Mouse (Mus musculus) liver, postnatal 0 days (tissue): ENCODE results near the gene Vmn1r84. TPM values are rescaled to one million over a fixed set of nuclear protein-coding genes. Genes with fewer than 3 reads are reported as not detected.

Experiments
- ATAC-seq: fragments of 200-750 bp; cut with Nextera tagmentation; 2 replicates; pipeline ENCODE4 v1.8.0; 2017; ENCODE audit warnings: mild to moderate bottlenecking, moderate library complexity
- DNase-seq: peaks from one replicate; pipeline ENCODE4 v3.0.0-alpha.2; 2016
- H3K27ac ChIP-seq: fragments of 300-500 bp; sonication (generic); 2 replicates; pipeline ENCODE4 v1.5.1; 2014; ENCODE audit warnings: antibody characterized with exemption, moderate library complexity, mild to moderate bottlenecking, low read depth
- H3K27me3 ChIP-seq: fragments of 300-500 bp; sonication (generic); 2 replicates; pipeline ENCODE4 v1.6.1; 2014; ENCODE audit warnings: low read length, control low read depth, mixed read lengths; ENCODE audit not compliant: insufficient read depth
- H3K36me3 ChIP-seq: fragments of 300-500 bp; sonication (generic); replicated peaks from 2 replicates; pipeline ENCODE4 v1.6.1; 2014; ENCODE audit warnings: mild to moderate bottlenecking, control low read depth, low read length, moderate library complexity, mixed read lengths; ENCODE audit not compliant: insufficient read depth
- H3K4me1 ChIP-seq: fragments of 300-500 bp; sonication (generic); 2 replicates; pipeline ENCODE4 v1.6.1; 2014; ENCODE audit warnings: antibody characterized with exemption, mild to moderate bottlenecking, control low read depth; ENCODE audit not compliant: insufficient read depth
- H3K4me2 ChIP-seq: fragments of 300-500 bp; sonication (generic); 2 replicates; pipeline ENCODE4 v1.6.1; 2014; ENCODE audit warnings: low read depth, mild to moderate bottlenecking, low read length, moderate library complexity, mixed read lengths
- H3K4me3 ChIP-seq: fragments of 300-500 bp; sonication (generic); 2 replicates; pipeline ENCODE4 v1.5.1; 2014; ENCODE audit warnings: low read depth, low read length
- H3K9ac ChIP-seq: fragments of 300-500 bp; sonication (generic); replicated peaks from 2 replicates; pipeline ENCODE4 v1.6.1; 2014; ENCODE audit warnings: mild to moderate bottlenecking, moderate library complexity
- H3K9me3 ChIP-seq: fragments of 300-500 bp; sonication (generic); 2 replicates; pipeline ENCODE4 v1.6.1; 2016; ENCODE audit warnings: mild to moderate bottlenecking, control low read depth, low read length, mixed read lengths
- CTCF ChIP-seq: sonication (generic); IDR thresholded peaks from 2 replicates; pipeline ENCODE4 v1.5.1; 2016; ENCODE audit warnings: antibody characterized with exemption, low read depth
- EP300 ChIP-seq: IDR thresholded peaks from 2 replicates; pipeline ENCODE4 v1.6.1; 2016; ENCODE audit warnings: antibody characterized with exemption, low read depth, mild to moderate bottlenecking
- WGBS: fragments of 180-500 bp; shearing (Covaris S2); extraction: QIAGEN DNeasy Blood & Tissue Kit; methylation state at CpG from one replicate; pipeline ENCODE4 v1.1.7; 2014; ENCODE audit not compliant: insufficient replicate concordance; 5-methylcytosine and 5-hydroxymethylcytosine counted together
- microRNA-seq: library from miRNA; unstranded; fragments of <30 nt; microRNA quantifications from one replicate; pipeline ENCODE4, GENCODE M21; 2016
- polyA plus RNA-seq: library from polyadenylated mRNA; unstranded; fragments of >200 nt; fragmentation: Nextera tagmentation; extraction: Ambion mirVana; gene quantifications from 2 replicates; pipeline ENCODE4 v1.2.1, GENCODE M21; 2015

Vmn1r84 gene
- polyA plus RNA-seq, result not detected in 2 replicates

GRCm38 (mm10) chr7:12369173-12369572 lies at the start of gene Vmn1r84:
Gene Vmn1r84, minus strand, starts transcription at chr7:12369273.
- no peaks in the 10 kb centered on the region for H3K4me1 ChIP-seq

GRCm38 (mm10) chr7:12329381-12329780 lies 39.7 kb downstream of the Vmn1r84 start, which contains the start of gene Vmn1r83:
Gene Vmn1r83, minus strand, starts transcription at chr7:12329481.
- ATAC-seq (no peak), DNase-seq (no peak)
- no peak within 1 kb of the TSS for H3K4me2 ChIP-seq
- no peak within 1 kb of the TSS for H3K9ac ChIP-seq
- H3K27me3 ChIP-seq, result no peaks in the 10 kb centered on the region
- H3K27ac ChIP-seq, result no peak within 1 kb of the TSS
- H3K36me3 ChIP-seq, result no peaks in the 10 kb centered on the region
- TF ChIP-seq CTCF, result no peak
- TF ChIP-seq EP300, result no peak
- no peaks in the 10 kb centered on the region; the same call in 1 of the 2 replicates for H3K9me3 ChIP-seq
- H3K4me1 ChIP-seq, result no peaks in the 10 kb centered on the region
- WGBS, result 73% methylated on average over 2 of the region's 2 CpGs
- H3K4me3 ChIP-seq, result no peak within 1 kb of the TSS

More at GRCm38 (mm10) chr7:12369173-12369572, at the start of gene Vmn1r84:
- H3K36me3 ChIP-seq, result no peaks in the 10 kb centered on the region
- H3K27me3 ChIP-seq, result no peaks in the 10 kb centered on the region
- H3K9me3 ChIP-seq, result no peaks in the 10 kb centered on the region
- ATAC-seq (no peak), DNase-seq (no peak)
- TF ChIP-seq EP300 (no peak), CTCF (no peak)
- no peak within 1 kb of the TSS for H3K4me3 ChIP-seq
- no peak within 1 kb of the TSS for H3K4me2 ChIP-seq
- H3K27ac ChIP-seq, result no peak within 1 kb of the TSS
- WGBS, result 50% methylated on average over 1 of the region's 1 CpGs
- no peak within 1 kb of the TSS for H3K9ac ChIP-seq

Small RNAs within 50 kb of the gene (microRNA-seq; reads per million reads assigned to microRNA genes)
- not detected for gene Gm23521

Other genes starting within 250 kb of the Vmn1r84 start
- gene Vmn1r78, start 219.0 kb downstream of the Vmn1r84 start, polyA plus RNA-seq, result not detected in 2 replicates
- not detected in 2 replicates for gene Vmn1r79, start 198.0 kb downstream of the Vmn1r84 start, polyA plus RNA-seq
- gene Vmn1r80, start 180.0 kb downstream of the Vmn1r84 start, polyA plus RNA-seq, result not detected in 2 replicates
- not detected in 2 replicates for gene Vmn1r81, start 101.0 kb downstream of the Vmn1r84 start, polyA plus RNA-seq
- not detected in 2 replicates for gene Vmn1r82, start 68.8 kb downstream of the Vmn1r84 start, polyA plus RNA-seq
- not detected in 2 replicates for gene Vmn1r83, start 39.8 kb downstream of the Vmn1r84 start, polyA plus RNA-seq
- 0.66 and 0.76 TPM in 2 replicates for gene Zfp551, start 53.5 kb upstream of the Vmn1r84 start, polyA plus RNA-seq
- 2.5 and 2.8 TPM in 2 replicates for gene Zfp606, start 109.0 kb upstream of the Vmn1r84 start, polyA plus RNA-seq
- gene 2900092C05Rik, start 143.2 kb upstream of the Vmn1r84 start, polyA plus RNA-seq, result not detected in 2 replicates
- gene Vmn2r53, start 239.5 kb upstream of the Vmn1r84 start, polyA plus RNA-seq, result not detected in 2 replicates